Mouse (Mus musculus) forebrain, embryonic 14.5 days (tissue): ENCODE data around the gene Poc5. TPM values are rescaled to one million over a fixed set of nuclear protein-coding genes. Genes with fewer than 3 reads are reported as not detected.
A peak's percentile ranks its signal among the peaks of the same experiment; 100 is the strongest.

Experiments used
- ATAC-seq: fragments of 200-750 bp; cut with Nextera tagmentation; 2 replicates; pipeline ENCODE4 v1.8.0; 2017; ENCODE audit warnings: mild to moderate bottlenecking, moderate library complexity
- DNase-seq: peaks from one replicate; pipeline ENCODE4 v3.0.0-alpha.2; 2015; ENCODE audit warnings: low spot score
- H3K27ac ChIP-seq: fragments of 300-500 bp; sonication (generic); 2 replicates; pipeline ENCODE4 v1.5.1; 2014; ENCODE audit warnings: low read depth, mild to moderate bottlenecking, control low read depth, low read length, moderate library complexity
- H3K27me3 ChIP-seq: fragments of 300-500 bp; sonication (generic); replicated peaks from 2 replicates; pipeline ENCODE4 v1.6.1; 2014; ENCODE audit warnings: low read length, control low read depth, mixed read lengths; ENCODE audit not compliant: control insufficient read depth, insufficient read depth
- H3K36me3 ChIP-seq: fragments of 300-500 bp; sonication (generic); 2 replicates; pipeline ENCODE4 v1.6.1; 2014; ENCODE audit warnings: low read length, control low read depth; ENCODE audit not compliant: control insufficient read depth, insufficient read depth
- H3K4me1 ChIP-seq: fragments of 300-500 bp; sonication (generic); 2 replicates; pipeline ENCODE4 v1.6.1; 2014; ENCODE audit warnings: antibody characterized with exemption, low read length, control low read depth; ENCODE audit not compliant: control insufficient read depth, insufficient read depth
- H3K4me2 ChIP-seq: fragments of 300-500 bp; sonication (generic); 2 replicates; pipeline ENCODE4 v1.6.1; 2014; ENCODE audit warnings: mild to moderate bottlenecking, control low read depth, low read length
- H3K4me3 ChIP-seq: fragments of 300-500 bp; sonication (generic); 2 replicates; pipeline ENCODE4 v1.5.1; 2014; ENCODE audit warnings: low read depth, low read length, control low read depth
- H3K9ac ChIP-seq: fragments of 300-500 bp; sonication (generic); 2 replicates; pipeline ENCODE4 v1.6.1; 2014; ENCODE audit warnings: mild to moderate bottlenecking, low read length, control low read depth, moderate library complexity
- H3K9me3 ChIP-seq: fragments of 300-500 bp; sonication (generic); replicated peaks from 2 replicates; pipeline ENCODE4 v1.6.1; 2016; ENCODE audit warnings: low read length, control low read depth, mixed read lengths; ENCODE audit not compliant: control insufficient read depth
- WGBS: fragments of 180-500 bp; shearing (Covaris S2); extraction: QIAGEN DNeasy Blood & Tissue Kit; methylation state at CpG from one replicate; pipeline ENCODE4 v1.1.7; 2014; 5-methylcytosine and 5-hydroxymethylcytosine counted together
- polyA plus RNA-seq: library from polyadenylated mRNA; unstranded; fragments of >200 nt; fragmentation: Nextera tagmentation; extraction: Ambion mirVana; gene quantifications from 2 replicates; pipeline ENCODE4 v1.2.1, GENCODE M21; 2014

Poc5 gene
- polyA plus RNA-seq, result 28.0 and 35.3 TPM in 2 replicates

- peak within 1 kb of the TSS; percentile 35; the same call in 1 of the 2 replicates for H3K27ac ChIP-seq
- peak; percentile 100 for ATAC-seq
- under 1% methylated on average over 44 of the region's 44 CpGs for WGBS
These were observed at the start of gene Poc5 for GRCm38 (mm10) chr13:96388042-96388888. Gene Poc5, plus strand, starts transcription at chr13:96388294.

GRCm38 (mm10) chr13:96341461-96341860 is 46.6 kb upstream of the Poc5 start:
- H3K27me3 ChIP-seq, result no peaks in the 10 kb centered on the region
- no peaks in the 10 kb centered on the region for H3K9me3 ChIP-seq
- no peak for DNase-seq
- no peaks in the 10 kb centered on the region for H3K36me3 ChIP-seq
- H3K9ac ChIP-seq, result no peak overlapping the region
- WGBS, result 79% methylated on average over 3 of the region's 3 CpGs
- no peak overlapping the region for H3K27ac ChIP-seq
- H3K4me2 ChIP-seq, result no peak overlapping the region
- no peaks in the 10 kb centered on the region for H3K4me1 ChIP-seq
- ATAC-seq, result no peak
- H3K4me3 ChIP-seq, result no peak overlapping the region

More at GRCm38 (mm10) chr13:96388042-96388888, at the start of gene Poc5:
- Histone ChIP-seq H3K4me2 (peak within 1 kb of the TSS; percentile 79), H3K4me3 (peak within 1 kb of the TSS; percentile 74), H3K9me3 (no peaks in the 10 kb centered on the region), H3K4me1 (peaks cover 7% of the 10 kb centered on the region; the same call in 1 of the 2 replicates), H3K9ac (peak within 1 kb of the TSS; percentile 76), H3K27me3 (no peaks in the 10 kb centered on the region), H3K36me3 (peaks cover 29% of the 10 kb centered on the region)
- peak; percentile 99 for DNase-seq

DNA sequence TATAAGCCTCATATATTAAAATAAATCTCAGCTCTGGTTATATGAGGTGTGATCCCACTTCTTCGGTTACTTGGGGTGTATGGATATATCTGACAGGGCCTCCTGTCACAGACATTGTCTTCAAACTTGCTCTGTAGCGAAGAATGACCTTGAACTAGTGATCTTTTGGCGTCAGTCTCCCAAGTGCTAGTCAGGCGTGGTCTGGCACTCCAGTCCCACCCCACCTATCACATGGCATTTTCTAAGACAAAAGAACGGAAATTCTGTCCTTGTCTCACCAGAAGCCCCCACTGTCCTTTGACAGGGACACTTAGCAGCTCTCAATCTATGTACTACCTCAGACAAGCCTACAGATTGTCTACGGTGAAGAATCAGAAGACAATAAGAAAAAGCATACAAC is 43.3 kb upstream of the Poc5 start:
- no peaks in the 10 kb centered on the region for H3K27me3 ChIP-seq
- no peak overlapping the region for H3K4me3 ChIP-seq
- H3K9me3 ChIP-seq, result no peaks in the 10 kb centered on the region
- H3K36me3 ChIP-seq, result no peaks in the 10 kb centered on the region
- no peak overlapping the region for H3K27ac ChIP-seq
- H3K4me1 ChIP-seq, result no peaks in the 10 kb centered on the region
- DNase-seq, result no peak
- H3K9ac ChIP-seq, result no peak overlapping the region
- H3K4me2 ChIP-seq, result no peak overlapping the region
- ATAC-seq, result no peak
- 85% methylated on average over 6 of the region's 6 CpGs for WGBS

- no peaks in the 10 kb centered on the region for H3K36me3 ChIP-seq
These were observed 41.5 kb upstream of the Poc5 start for GRCm38 (mm10) chr13:96346581-96346980.

DNA sequence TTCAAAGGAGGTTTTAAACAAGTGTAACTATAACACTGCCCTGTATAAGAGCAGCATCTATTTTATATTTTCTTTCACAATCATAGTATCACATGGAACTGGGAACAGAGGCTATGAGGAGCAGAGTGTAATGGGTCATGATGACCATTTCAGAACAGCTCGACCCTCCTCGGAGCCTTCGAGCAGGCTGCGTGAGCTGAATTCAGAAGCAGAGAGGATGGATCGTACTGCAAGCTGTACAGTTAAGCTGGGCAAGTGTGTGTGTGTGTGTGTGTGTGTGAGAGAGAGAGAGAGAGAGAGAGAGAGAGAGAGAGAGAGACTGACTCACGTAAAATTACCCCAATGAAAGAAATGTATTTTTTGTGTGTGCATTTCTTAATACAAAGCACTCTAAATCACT is 37.9 kb upstream of the Poc5 start:
- 86% methylated on average over 6 of the region's 6 CpGs for WGBS
- no peak overlapping the region for H3K27ac ChIP-seq
- H3K4me1 ChIP-seq, result no peaks in the 10 kb centered on the region
- ATAC-seq, result no peak
- no peak overlapping the region for H3K4me3 ChIP-seq
- no peak for DNase-seq
- H3K36me3 ChIP-seq, result no peaks in the 10 kb centered on the region
- H3K9ac ChIP-seq, result no peak overlapping the region
- H3K27me3 ChIP-seq, result no peaks in the 10 kb centered on the region
- H3K9me3 ChIP-seq, result no peaks in the 10 kb centered on the region
- H3K4me2 ChIP-seq, result no peak overlapping the region

More at GRCm38 (mm10) chr13:96346581-96346980, 41.5 kb upstream of the Poc5 start:
- DNase-seq (no peak), ATAC-seq (no peak)
- H3K9me3 ChIP-seq, result no peaks in the 10 kb centered on the region
- H3K4me1 ChIP-seq, result no peaks in the 10 kb centered on the region
- no peak overlapping the region for H3K9ac ChIP-seq
- WGBS, result 39% methylated on average over 3 of the region's 3 CpGs
- no peak overlapping the region for H3K27ac ChIP-seq
- no peaks in the 10 kb centered on the region for H3K27me3 ChIP-seq
- no peak overlapping the region for H3K4me2 ChIP-seq
- no peak overlapping the region for H3K4me3 ChIP-seq

DNA sequence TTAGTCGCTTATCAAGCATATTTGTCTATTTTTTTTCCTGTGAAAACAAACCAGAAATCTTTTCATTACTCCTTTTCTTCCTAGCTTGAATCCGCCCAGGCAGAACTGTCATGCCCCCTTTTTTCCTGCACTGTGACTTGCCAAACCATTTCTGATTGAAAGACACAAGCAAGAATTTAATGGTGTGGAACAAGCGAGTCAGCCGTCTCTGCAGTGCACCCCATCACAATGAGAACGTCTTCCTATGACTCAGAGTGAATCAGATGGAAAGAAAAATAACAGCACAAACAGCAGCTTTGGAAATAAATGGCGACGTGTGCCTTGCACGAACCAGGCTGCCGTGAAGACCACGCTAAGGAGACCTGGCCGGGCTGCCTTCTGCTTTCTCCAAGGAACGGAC is 36.8 kb upstream of the Poc5 start:
- Histone ChIP-seq H3K4me3 (no peak overlapping the region), H3K9me3 (no peaks in the 10 kb centered on the region), H3K4me2 (no peak overlapping the region), H3K9ac (no peak overlapping the region), H3K27me3 (no peaks in the 10 kb centered on the region), H3K27ac (no peak overlapping the region), H3K4me1 (no peaks in the 10 kb centered on the region), H3K36me3 (no peaks in the 10 kb centered on the region)
- DNase-seq, result no peak
- ATAC-seq, result no peak
- 74% methylated on average over 12 of the region's 12 CpGs for WGBS

DNA sequence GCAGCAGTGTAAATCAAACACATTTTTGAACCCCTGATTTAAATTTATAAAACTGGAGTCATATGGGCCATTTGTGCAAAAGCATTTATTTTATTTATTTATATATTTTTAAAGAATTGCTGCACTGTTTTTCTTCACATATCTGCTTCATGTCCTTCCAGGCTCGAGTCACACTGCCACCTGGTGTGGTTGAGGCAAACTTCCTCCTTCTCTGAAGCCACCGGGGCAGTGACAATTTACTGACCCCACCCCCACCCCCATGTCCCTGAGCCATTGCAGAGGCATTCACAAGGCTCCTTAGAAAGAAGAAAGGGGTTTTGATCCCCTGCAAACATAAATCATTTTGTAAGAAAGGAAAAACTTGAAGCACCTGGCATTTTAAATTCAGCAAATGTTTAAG is 12.6 kb upstream of the Poc5 start:
- Histone ChIP-seq H3K27me3 (no peaks in the 10 kb centered on the region), H3K9ac (no peak overlapping the region), H3K36me3 (no peaks in the 10 kb centered on the region), H3K4me1 (no peaks in the 10 kb centered on the region), H3K27ac (no peak overlapping the region), H3K4me3 (no peak overlapping the region), H3K9me3 (no peaks in the 10 kb centered on the region), H3K4me2 (no peak overlapping the region)
- WGBS, result 6% methylated on average over 2 of the region's 2 CpGs
- DNase-seq (peak; percentile 8), ATAC-seq (no peak)

DNA sequence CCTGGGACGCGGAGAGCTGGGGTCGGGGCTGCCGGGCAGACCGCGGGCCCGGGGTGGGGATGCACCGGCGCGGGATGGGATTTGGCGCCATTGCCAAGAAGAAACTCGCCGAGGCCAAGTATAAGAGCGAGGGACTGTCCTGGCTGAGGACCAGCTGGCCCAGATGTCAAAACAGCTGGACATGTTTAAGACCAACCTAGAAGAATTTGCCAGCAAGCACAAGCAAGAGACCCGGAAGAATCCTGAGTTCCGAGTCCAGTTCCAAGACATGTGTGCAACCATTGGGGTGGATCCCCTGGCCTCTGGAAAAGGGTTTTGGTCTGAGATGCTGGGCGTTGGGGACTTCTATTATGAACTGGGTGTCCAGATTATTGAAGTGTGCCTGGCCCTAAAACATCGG is 11.2 kb upstream of the Poc5 start:
- 94% methylated on average over 18 of the region's 18 CpGs for WGBS
- ATAC-seq (no peak), DNase-seq (no peak)
- no peaks in the 10 kb centered on the region for H3K4me1 ChIP-seq
- H3K27me3 ChIP-seq, result no peaks in the 10 kb centered on the region
- H3K9me3 ChIP-seq, result no peaks in the 10 kb centered on the region
- H3K36me3 ChIP-seq, result no peaks in the 10 kb centered on the region
- H3K4me2 ChIP-seq, result no peak overlapping the region
- H3K9ac ChIP-seq, result no peak overlapping the region
- H3K27ac ChIP-seq, result no peak overlapping the region
- H3K4me3 ChIP-seq, result no peak overlapping the region

DNA sequence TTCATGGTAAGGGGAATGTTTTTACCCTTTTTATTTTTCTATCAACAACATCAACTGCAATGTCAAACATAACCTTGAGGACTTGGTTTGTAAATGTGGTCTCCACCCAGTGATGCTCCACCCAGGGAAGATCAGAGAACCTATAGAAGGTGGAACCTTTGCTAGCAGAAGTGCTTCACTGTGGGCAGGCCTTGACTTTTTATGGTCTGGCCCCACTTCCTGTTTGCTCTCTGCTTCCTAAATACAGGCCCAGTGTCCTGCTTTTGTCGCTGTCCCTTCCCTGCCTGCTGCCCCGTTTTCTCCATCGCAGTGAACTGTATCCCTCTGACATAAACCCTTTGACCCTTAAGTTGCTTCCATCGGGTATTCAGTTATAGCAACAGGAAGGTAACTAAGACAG is 10.2 kb upstream of the Poc5 start:
- DNase-seq (no peak), ATAC-seq (no peak)
- H3K27me3 ChIP-seq, result no peaks in the 10 kb centered on the region
- H3K9me3 ChIP-seq, result no peaks in the 10 kb centered on the region
- H3K4me3 ChIP-seq, result no peak overlapping the region
- WGBS, result 85% methylated on average over 4 of the region's 4 CpGs
- H3K4me1 ChIP-seq, result no peaks in the 10 kb centered on the region
- no peaks in the 10 kb centered on the region for H3K36me3 ChIP-seq
- H3K9ac ChIP-seq, result no peak overlapping the region
- no peak overlapping the region for H3K4me2 ChIP-seq
- no peak overlapping the region for H3K27ac ChIP-seq
